Mouse (Mus musculus) heart, postnatal 0 days (tissue): ENCODE results near the gene Ero1lb.
A peak's percentile ranks its signal among the peaks of the same experiment; 100 is the strongest.

Experiments used
- CTCF ChIP-seq: IDR thresholded peaks from 2 replicates; pipeline ENCODE4 v1.5.1; 2016; ENCODE audit warnings: antibody characterized with exemption, control low read depth, low read depth
- EP300 ChIP-seq: IDR thresholded peaks from 2 replicates; pipeline ENCODE4 v1.6.1; 2016; ENCODE audit warnings: antibody characterized with exemption, low read depth

- TF ChIP-seq EP300 (no peak), CTCF (peak; percentile 43)
Measured at GRCm38 (mm10) chr13:12542006-12542981, 23.4 kb upstream of the Ero1lb start.
